Mouse (Mus musculus) brain, embryonic 18.5 days (tissue): ENCODE results near the gene Dusp5.

Experiments used
- DNase-seq: peaks from one replicate; pipeline ENCODE4 v3.0.0-alpha.2; 2012; ENCODE audit warnings: low read depth, low spot score

The Dusp5 gene

DNA sequence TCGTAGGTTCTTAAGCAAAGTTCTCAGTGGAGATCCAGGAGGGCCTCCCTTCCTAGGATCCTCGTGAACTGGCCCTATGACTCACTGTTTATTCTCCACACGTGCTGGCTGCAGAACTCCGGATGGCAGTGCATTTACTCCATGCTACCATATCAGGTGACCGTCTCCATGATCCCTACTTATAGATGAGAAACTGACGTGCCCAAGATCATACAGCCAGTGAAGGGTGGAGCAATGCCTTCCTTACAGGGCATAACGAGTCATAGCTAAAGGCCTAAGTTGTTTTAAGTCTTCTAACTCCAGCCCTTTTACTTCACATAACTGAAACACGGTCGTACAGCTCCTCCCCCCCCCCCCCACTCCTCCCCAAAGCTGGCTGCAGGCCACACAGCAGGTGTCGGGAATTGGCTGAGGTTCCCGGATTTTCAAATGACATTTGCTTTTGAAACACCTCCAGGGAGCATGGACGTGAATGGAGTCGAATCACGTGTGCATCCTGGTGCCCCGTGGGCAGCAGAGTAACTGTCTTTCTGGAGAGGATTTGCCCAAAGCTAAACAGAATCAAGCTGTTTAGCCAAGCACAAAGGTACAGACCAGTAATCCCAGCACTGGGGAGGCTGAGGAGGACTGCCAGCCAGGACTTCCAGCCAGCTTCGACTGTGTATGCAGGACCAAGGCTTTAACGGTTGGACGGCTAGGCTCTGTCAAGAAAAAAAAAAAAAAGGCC is 11.4 kb upstream of the Dusp5 start:
- DNase-seq: no peak

DNA sequence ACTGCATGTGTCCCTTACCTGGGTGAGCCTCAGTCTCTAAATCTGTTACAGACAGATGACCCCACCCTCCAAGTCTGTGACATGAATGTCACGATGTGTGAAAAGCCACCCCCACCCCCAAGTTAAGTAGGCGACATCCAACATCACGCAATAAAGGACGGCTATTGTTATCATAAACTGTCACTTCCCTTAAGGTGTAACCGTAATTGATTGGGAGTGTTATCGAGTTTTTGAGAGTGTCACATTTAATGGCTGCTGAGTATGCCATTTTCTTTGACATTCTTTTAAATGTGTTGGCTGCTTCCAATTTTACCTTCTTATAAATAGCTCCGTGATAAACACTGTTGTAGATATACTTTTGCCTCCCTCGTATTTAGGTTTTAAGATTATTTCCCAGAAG is 9.4 kb upstream of the Dusp5 start:
- DNase-seq: no peak

DNA sequence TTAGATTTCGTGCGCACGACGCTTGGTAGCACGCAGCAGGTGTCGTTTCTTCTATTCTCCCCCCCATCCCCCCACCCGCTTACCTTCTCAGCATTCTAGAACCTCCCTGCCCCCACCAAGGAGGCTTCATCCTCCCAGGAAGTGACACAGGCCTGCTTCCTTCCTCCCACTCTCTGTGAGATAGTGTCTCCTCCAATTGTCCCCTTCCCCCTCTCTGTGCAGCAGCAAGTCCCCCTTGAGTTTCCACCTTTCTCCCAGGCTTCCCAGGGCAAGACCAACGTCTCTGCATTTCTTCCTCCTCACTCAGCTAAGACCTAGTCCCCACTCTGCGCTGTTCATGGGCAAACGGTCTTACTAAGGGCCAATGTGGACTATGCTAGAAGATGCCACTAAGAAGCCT is 8.9 kb upstream of the Dusp5 start:
- DNase-seq: no peak

DNA sequence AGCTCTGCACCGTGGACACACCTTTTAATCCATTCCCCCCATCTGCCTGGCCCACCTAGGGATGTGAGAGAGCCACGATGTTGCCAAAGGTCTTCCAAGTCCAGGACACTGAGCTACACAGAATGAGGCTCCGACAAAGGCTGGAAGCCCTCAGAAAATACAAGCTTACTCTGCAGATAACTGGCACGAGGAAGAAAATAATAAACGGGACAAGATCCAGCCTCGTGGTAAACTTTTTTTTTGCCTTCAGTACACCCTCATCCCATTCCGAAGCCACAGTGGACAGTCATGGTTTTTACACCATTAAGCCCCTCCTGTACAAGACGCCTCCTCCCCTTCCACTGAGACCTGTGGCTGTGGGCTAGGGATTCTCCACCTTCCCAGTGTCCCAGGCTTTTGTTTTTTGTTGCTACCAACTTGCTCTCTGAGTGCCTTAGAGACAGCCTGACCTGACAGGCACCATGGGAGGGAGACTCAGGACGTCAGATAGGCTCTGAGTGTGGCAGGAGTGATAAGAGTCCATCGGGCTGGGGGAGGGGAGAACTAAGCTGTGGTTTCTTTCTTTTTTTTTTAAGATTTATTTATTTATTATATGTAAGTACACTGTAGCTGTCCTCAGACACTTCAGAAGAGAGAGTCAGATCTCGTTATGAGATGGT is 7.6 kb upstream of the Dusp5 start:
- no peak for DNase-seq

DNA sequence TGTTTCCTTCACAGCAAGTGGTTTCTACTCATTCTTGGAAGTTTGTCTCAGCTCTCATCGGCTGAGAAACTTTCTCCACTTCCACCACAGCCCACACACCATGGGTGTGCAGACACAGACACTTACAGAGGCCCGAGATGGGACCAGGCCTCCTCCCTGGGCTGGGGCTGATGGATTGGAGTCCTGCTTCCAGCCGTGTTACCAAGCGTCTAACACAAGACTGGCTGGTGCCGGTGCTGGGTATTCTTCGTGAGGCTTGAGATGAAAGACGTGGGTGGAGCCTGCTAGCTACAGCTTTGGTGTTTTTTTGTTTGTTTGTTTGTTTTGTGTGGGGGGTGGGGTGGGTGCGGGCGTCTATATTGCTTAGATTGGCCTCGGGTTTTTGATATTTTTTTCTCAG is 1.4 kb upstream of the Dusp5 start:
- DNase-seq: no peak

DNA sequence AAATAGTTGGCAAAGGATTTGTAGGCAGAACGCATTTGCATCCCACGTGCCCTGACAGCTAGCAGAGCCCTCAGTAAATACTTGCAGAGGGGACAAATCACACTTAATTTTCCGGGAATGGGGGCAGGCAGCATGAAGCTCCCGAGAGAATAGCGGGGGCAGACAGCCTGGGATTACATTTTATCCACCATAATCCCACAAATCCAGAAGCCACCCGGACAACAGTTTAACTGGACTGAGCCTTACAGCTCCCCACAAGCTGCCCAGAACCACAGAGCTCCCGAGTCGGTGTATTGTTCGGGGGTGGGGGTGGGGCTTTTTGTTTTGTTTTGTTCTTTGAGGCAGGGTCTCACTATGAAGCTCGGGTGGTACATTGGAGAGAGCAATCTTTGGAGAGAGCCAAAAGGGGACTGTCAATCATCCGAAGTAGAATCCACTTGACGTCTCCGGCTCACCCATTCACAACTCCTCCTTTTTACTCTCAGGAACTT is 733 bp upstream of the Dusp5 start:
- DNase-seq: no peak

DNA sequence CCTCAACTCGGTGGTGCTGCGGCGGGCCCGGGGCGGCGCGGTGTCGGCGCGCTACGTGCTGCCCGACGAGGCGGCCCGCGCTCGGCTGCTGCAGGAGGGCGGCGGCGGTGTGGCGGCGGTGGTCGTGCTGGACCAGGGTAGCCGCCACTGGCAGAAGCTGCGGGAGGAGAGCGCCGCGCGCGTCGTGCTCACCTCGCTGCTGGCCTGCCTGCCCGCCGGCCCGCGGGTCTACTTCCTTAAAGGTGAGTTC is 471 bp downstream of the Dusp5 start:
- no peak for DNase-seq

DNA sequence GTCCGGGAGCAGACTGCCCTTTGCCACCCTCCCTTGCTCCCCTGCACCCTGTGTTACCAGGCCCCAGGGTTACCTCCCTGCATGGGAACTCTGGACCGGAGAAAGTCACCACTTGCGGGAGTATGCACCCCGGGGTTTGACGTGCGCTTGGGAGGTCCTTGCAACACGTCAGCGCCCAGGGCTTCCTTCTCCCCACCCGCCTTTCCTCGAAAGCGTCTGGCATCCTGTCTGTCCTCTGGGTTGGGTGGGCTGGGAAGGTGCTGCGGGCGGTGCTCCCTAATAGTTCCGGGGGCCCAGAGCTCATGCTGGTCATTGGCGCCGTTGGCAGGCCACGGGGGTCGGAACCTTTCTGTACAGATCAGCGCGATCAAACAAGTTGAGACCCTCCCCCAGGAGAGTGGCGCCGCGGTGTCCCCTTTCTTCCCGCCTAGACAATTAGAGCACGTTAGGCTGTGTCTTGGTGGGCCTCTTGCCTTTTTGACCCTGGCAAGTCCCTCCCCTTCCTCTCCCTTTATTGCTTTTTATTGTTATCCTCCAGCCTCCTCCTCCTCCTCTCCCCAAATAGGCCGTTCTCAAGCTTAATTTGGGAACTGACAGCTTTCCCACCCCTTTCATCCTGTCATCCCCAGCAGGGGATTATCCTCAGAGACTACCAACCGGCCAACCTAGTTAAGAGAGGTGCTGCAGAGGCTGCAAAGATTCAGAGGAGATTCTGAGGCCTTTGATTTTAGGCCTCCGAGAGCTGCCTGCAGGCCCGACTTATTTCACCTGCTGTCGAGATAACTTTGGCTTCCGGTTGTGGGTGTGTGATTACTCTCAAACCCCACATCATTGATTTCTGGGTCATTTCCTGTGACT is 1.0 kb downstream of the Dusp5 start:
- DNase-seq: no peak

DNA sequence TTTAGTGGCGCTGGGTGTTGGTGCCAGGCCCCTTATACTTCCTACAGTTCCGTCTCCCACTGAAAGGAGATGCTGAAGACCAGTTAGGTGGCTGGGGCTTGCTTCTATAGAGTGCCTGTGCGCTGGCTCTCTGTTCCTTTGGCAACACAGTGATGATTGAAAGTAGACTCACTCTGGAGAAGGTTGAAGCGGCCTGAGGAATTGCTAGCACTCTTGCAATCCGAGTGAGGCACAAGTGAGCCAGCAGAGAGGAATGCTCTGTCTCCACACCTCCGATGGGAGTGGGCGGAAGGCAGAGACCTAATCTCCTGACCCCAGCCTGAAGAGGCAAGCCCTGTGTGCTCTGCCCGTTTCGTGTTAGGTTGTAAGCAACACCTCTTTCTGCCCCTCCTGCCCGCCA is 2.5 kb downstream of the Dusp5 start:
- DNase-seq: no peak

DNA sequence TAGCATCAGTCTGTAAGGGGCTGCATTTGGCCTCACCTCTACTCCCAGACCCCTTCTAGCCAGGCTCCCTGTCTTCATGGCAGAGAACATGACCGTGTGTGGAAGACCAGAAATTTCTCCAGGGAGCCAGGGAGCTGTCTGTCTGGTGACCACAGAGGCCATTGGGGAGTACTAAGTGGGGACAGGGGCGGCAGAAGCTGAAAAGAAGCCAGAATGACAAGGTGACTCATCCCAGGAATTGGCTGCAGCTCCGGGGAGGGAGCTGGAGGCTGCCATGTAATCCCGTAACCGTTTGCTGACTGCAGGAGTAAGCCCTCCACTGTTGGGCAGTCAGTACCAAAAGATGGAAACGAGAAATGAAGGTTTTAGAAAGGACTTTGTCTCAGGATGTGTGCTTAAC is 3.1 kb downstream of the Dusp5 start:
- DNase-seq: no peak

DNA sequence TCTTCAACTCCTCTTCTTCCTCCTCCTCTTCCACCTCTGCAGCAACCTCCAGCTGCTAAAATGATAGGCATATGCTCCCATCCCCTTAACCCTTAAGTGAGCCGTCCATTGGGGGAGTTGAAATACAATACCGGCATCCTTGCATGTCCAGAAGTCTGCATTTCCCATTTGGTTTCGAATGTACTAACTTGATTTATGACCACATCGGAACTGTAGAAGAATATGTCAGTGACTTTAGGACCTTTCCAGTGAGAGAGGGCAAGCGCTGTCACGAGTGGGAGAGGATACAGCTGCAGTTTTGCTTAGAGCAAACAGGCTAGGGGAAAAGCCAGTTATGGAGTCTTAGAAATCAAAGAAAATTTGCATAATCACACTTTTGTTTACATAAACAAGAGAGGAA is 3.8 kb downstream of the Dusp5 start:
- no peak for DNase-seq

DNA sequence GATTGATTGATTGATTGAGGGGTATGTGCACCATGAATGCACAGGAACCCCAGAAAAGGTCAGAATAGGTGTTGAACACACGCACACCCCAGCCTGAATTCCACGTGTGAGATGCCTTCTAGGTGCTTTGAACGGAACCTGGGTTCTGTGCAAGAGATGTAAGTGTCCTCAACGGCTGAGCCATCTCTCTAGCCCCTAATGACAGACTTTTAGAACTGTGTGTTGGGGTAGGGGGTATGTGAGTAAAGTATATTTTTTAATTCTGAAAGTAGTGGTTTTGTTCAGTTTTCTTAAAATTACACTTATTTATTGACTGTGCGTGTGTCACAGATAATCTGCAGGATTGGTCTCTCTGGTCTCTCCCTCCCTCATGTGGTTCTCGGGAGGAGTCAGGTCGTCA is 4.3 kb downstream of the Dusp5 start:
- DNase-seq: no peak

DNA sequence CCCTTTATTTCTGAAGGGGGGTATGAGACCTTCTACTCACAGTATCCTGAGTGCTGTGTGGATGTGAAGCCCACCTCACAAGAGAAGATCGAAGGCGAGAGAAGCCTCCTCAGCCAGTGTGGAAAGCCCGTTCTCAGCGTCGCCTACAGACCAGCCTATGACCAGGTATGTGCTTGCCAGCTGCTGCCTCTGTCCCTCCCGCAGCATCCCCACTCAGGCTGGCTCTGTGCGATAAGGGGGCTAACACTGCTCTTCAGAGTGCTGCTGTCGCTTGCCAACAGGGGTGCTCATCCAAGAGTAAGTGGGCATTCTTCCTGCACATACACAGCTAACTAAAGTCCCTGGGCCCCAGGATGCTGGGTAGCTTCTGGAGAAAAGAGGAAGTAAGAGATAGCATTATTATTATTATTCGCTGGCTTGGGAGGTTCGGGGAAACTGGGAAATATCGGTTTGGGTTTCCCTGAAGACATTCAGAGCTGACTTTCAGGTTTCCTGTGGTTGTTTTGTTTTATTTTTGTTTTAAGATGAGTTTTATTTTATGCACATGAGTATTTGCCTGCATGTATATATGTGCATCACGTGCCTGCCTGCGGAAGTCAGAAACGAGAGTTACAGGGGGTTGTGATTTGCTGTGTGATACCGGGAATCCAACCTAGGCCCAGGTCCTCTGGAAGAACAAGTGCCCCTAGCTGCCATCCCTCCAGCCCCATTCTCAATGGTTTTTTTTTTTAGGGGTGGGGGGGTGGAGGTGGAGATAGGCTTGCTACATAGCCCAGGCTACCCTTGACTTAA is 5.1 kb downstream of the Dusp5 start:
- DNase-seq: no peak

DNA sequence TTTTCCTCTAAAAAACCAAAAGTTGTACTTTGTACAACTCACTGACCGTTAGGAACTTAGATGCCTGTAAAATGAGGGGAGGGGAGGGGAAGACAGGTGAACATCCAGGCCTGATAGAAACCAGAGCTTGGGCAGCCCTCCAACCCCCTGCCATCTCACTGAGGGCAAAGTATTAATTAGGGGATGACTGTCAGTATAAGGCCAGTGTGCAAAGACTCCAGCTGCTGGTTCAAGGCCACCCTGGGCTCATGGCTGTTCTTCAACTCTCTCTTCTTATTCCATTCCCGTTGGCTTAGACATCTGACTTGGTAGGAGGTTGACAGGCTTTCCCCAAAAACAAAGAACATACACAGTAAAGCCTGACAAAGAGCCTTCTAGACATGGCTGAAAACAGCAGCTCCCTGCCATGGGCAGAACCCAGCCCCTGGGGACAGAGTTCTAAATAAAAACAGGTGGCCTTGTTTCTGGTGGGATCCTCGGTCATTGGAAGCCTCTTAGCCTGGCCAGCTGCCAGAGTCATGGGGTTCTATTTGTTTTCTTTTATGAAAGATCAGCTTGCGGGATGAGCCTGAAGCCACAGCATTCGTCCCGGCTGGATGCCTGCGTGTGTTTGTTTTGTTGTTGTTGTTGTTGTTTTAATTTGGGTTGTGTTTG is 6.0 kb downstream of the Dusp5 start:
- no peak for DNase-seq

DNA sequence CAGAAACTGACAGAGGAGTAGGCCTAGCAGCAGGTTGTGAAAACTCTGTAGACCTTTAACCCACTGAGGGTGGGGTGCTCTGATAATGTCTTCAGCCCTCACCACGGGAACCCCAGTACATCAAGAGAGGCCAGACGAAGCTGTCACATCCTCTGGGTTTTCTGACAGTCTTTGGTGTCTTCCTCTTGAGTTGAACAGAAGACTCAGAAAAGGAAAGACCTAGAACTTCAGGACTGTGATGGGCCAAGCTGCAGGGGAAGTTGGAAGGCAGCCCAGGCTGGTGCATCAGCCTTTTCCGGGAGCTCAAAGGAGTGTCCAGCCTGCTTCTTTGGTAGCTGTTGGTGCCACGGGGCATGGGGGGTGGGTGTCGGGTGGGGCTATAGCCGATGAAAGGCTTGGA is 6.5 kb downstream of the Dusp5 start:
- no peak for DNase-seq

DNA sequence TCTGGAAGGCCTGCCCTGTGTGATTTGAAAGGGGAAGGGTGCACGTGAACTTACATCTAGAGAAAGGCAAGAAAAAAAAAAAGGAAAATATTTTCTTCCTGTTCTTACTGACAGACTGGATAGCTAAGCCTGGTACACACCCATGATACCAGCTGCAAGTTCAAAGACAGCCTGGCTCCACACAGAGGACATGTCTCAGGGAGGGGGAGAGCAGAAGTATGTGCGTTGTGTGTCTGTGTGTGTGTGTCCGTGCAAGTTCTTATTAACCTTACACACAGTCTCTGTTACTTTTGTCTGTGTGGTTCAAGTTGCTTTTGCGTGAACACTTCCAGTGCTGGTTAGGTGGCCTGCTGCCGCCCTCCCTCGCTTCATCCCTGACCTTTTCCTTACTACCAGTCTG is 7.3 kb downstream of the Dusp5 start:
- DNase-seq: no peak

DNA sequence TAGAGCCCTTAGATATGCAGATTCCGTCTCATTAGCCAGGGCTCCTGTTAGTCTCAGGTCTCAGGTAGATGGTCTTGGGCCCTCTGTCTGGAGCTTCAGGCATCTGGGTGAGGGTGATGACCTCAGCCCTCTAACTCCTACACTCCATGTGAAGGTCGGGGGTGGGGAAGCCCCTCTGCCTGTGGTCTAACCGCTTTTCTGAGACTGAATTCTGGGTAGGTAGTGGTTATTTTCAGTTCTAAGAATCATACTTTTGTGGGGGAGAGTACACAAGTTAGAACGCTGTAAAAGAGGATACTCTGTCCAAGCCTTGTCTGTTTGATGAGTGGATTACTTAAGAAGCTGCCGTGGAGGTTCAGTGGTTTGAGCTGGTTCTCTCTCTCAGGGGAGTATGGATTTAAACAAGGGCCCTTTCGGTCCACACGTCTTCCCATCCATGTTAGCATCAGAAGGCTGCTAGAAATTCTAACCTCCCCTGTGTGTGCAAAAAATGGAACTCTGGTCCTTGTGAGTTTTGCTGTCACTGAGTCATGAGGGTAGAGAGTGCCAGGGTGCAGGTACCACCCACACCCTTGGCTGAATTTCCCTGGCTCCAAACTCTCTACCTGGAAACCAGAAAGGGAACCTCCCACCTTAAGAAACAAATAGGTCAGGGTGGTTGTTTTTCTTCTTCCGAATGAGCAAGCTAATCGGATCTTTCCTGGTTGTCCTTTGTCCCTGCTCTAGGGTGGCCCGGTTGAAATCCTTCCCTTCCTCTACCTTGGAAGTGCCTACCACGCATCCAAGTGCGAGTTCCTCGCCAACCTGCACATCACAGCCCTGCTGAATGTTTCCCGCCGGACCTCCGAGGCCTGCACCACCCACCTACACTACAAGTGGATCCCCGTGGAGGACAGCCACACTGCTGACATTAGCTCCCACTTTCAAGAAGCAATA is 8.1 kb downstream of the Dusp5 start:
- DNase-seq: no peak

DNA sequence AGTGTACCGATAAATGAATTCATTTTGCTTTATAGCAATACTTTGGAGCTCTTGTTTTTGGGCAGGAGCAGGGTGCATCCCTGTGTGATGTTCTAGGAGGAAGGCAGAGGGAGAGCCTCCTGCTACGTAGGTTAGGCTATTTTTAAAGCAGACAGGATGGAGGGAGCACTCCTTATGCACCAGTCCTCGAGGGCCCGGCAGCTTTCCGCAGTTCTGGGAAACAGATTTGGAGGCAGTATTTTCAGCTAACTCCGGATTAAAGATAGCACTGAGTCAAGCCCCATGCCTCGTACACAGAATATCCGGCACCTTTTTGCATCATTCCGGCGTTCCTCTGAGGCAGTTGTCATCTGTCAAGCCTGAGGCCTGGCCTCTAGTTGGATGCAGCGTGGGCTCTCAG is 9.1 kb downstream of the Dusp5 start:
- no peak for DNase-seq

DNA sequence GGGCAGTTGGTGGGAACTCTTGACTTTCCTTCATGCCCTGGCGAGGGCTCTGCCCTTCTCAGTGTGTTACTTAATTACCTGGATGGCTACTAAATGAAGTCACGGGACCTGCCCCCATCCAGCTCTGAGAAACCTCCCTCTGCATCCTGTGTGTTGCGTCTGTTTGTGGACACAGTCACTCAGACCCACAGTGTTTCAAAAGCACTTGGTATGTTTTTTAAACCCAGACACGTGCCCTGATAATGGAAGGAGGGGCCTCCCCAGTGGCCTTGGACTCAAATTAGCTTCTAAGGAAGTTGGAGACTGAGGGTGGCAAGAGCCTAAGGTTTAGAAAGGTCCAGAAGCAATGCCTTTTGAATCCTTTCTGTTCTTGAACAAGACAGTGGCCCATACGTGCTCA is 9.9 kb downstream of the Dusp5 start:
- DNase-seq: no peak

DNA sequence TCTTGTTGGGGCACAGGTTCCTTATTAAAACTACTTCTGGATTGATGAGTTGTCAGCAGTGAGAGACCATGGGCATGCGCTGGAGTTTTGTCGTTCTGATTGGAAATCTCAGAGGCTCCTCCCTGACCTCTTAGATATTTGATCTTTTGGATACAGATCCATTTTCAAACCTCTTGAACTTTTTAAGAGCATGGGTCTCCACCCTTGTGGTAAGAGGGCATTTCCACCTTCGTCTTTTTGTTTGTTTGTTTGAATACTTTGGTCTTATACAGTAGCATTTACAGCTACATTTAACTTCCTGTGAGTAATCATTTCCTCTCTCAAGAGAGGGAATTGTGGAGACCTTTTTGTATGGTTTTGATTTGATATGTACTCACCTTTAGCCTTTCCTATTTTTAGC is 10.4 kb downstream of the Dusp5 start:
- no peak for DNase-seq
